Mouse (Mus musculus) lung, postnatal 14 days (tissue): Measurements from ENCODE around the gene Bicdl2.

ENCODE experiments used
- DNase-seq: peaks from one replicate; pipeline ENCODE4 v3.0.0; 2021

Bicdl2 gene

GRCm38 (mm10) chr17:23717003-23717402 is 56.7 kb downstream of the Bicdl2 start:
- DNase-seq = no peak
